Mouse (Mus musculus): ENCODE measurements around the gene Grm8.

- TF ChIP-seq CHD2 (IDR thresholded peaks at IDR 0.05; ENCODE audit: low read depth, low read length) (no peak), MAFK (IDR thresholded peaks at IDR 0.05; ENCODE audit: insufficient read depth, low read depth, low read length) (no peak), HCFC1 (IDR thresholded peaks at IDR 0.05; ENCODE audit: borderline replicate concordance, insufficient read depth, low read length) (no peak)
These were observed 178.6 kb downstream of the Grm8 start for GRCm38 (mm10) chr6:27956278-27956857.

Data from ES-E14 (cell line).